Mouse (Mus musculus) neural tube, embryonic 14.5 days (tissue): Measurements from ENCODE around the gene C1qb. TPM values are rescaled to one million over a fixed set of nuclear protein-coding genes. Genes with fewer than 3 reads are reported as not detected.

Experiments
- ATAC-seq: fragments of 200-750 bp; cut with Nextera tagmentation; 2 replicates; pipeline ENCODE4 v1.8.0; 2017; ENCODE audit warnings: low read depth, mild to moderate bottlenecking, moderate TSS enrichment, moderate library complexity
- H3K27ac ChIP-seq: fragments of 300-500 bp; sonication (generic); 2 replicates; pipeline ENCODE4 v1.5.1; 2014; ENCODE audit warnings: low read depth, mild to moderate bottlenecking, control low read depth, low read length, moderate library complexity, mixed read lengths
- H3K27me3 ChIP-seq: fragments of 300-500 bp; sonication (generic); 2 replicates; pipeline ENCODE4 v1.6.1; 2014; ENCODE audit warnings: low read length; ENCODE audit not compliant: control insufficient read depth, insufficient read depth
- H3K36me3 ChIP-seq: fragments of 300-500 bp; sonication (generic); 2 replicates; pipeline ENCODE4 v1.6.1; 2014; ENCODE audit warnings: low read length, mixed read lengths; ENCODE audit not compliant: control insufficient read depth, insufficient read depth
- H3K4me1 ChIP-seq: fragments of 300-500 bp; sonication (generic); 2 replicates; pipeline ENCODE4 v1.6.1; 2014; ENCODE audit warnings: low read length; ENCODE audit not compliant: control insufficient read depth, insufficient read depth
- H3K4me2 ChIP-seq: fragments of 300-500 bp; sonication (generic); 2 replicates; pipeline ENCODE4 v1.6.1; 2014; ENCODE audit warnings: mild to moderate bottlenecking, low read depth, low read length, control low read depth
- H3K4me3 ChIP-seq: fragments of 300-500 bp; sonication (generic); 2 replicates; pipeline ENCODE4 v1.5.1; 2014; ENCODE audit warnings: low read depth, low read length, control low read depth, mixed read lengths
- H3K9ac ChIP-seq: fragments of 300-500 bp; sonication (generic); replicated peaks from 2 replicates; pipeline ENCODE4 v1.6.1; 2014; ENCODE audit warnings: low read depth, mild to moderate bottlenecking, control low read depth, low read length, mixed read lengths
- H3K9me3 ChIP-seq: fragments of 300-500 bp; sonication (generic); 2 replicates; pipeline ENCODE4 v1.6.1; 2016; ENCODE audit warnings: low read length; ENCODE audit not compliant: control insufficient read depth
- WGBS: fragments of 180-500 bp; shearing (Covaris S2); extraction: QIAGEN DNeasy Blood & Tissue Kit; methylation state at CpG from one replicate; pipeline ENCODE4 v1.1.7; 2014; 5-methylcytosine and 5-hydroxymethylcytosine counted together
- polyA plus RNA-seq: library from polyadenylated mRNA; unstranded; fragments of >200 nt; fragmentation: Nextera tagmentation; extraction: Ambion mirVana; gene quantifications from 2 replicates; pipeline ENCODE4 v1.2.1, GENCODE M21; 2014

The C1qb gene
- polyA plus RNA-seq, result 28.2 and 49.7 TPM in 2 replicates

- Histone ChIP-seq H3K9me3 (no peaks in the 10 kb centered on the region), H3K4me3 (no peak within 1 kb of the TSS), H3K4me1 (no peaks in the 10 kb centered on the region), H3K4me2 (no peak within 1 kb of the TSS), H3K36me3 (no peaks in the 10 kb centered on the region), H3K27me3 (no peaks in the 10 kb centered on the region), H3K27ac (no peak within 1 kb of the TSS), H3K9ac (no peak within 1 kb of the TSS)
- 71% methylated on average over 7 of the region's 7 CpGs for WGBS
- ATAC-seq, result no peak
Measured at GRCm38 (mm10) chr4:136886101-136886500, at the start of gene C1qb. Gene C1qb, minus strand, starts transcription at chr4:136886187.

- Histone ChIP-seq H3K4me1 (no peaks in the 10 kb centered on the region), H3K27me3 (no peaks in the 10 kb centered on the region), H3K9me3 (no peaks in the 10 kb centered on the region), H3K36me3 (no peaks in the 10 kb centered on the region), H3K4me3 (no peak overlapping the region), H3K4me2 (no peak overlapping the region), H3K27ac (no peak overlapping the region), H3K9ac (no peak overlapping the region)
- WGBS, result 55% methylated on average over 18 of the region's 18 CpGs
- ATAC-seq, result no peak
Measured at GRCm38 (mm10) chr4:136934746-136935613, 49.0 kb upstream of the C1qb start.

- ATAC-seq, result no peak
- H3K36me3 ChIP-seq, result no peaks in the 10 kb centered on the region
- H3K9ac ChIP-seq, result 0 out of 2 replicates have a peak overlapping the region, but pooled peaks have one; percentile 2
- H3K27ac ChIP-seq, result no peak overlapping the region
- H3K9me3 ChIP-seq, result no peaks in the 10 kb centered on the region
- H3K4me2 ChIP-seq, result no peak overlapping the region
- no peak overlapping the region for H3K4me3 ChIP-seq
- H3K4me1 ChIP-seq, result peaks cover 7% of the 10 kb centered on the region; the same call in 1 of the 2 replicates
- 88% methylated on average over 8 of the region's 8 CpGs for WGBS
- no peaks in the 10 kb centered on the region for H3K27me3 ChIP-seq
Measured at GRCm38 (mm10) chr4:136930474-136930873, 44.5 kb upstream of the C1qb start.

GRCm38 (mm10) chr4:136928928-136929327 lies 42.9 kb upstream of the C1qb start:
- ATAC-seq, result no peak
- Histone ChIP-seq H3K9ac (no peak overlapping the region), H3K4me3 (no peak overlapping the region), H3K9me3 (no peaks in the 10 kb centered on the region), H3K4me2 (no peak overlapping the region), H3K4me1 (peaks cover 7% of the 10 kb centered on the region; the same call in 1 of the 2 replicates), H3K36me3 (no peaks in the 10 kb centered on the region), H3K27ac (no peak overlapping the region), H3K27me3 (no peaks in the 10 kb centered on the region)
- WGBS, result 8% methylated on average over 5 of the region's 5 CpGs

- WGBS, result 8% methylated on average over 15 of the region's 15 CpGs
- Histone ChIP-seq H3K9ac (no peak overlapping the region), H3K27ac (peak overlapping the region; percentile 80)
Measured at GRCm38 (mm10) chr4:136925804-136926203, 39.8 kb upstream of the C1qb start.

GRCm38 (mm10) chr4:136924529-136924928 lies 38.5 kb upstream of the C1qb start:
- Histone ChIP-seq H3K36me3 (no peaks in the 10 kb centered on the region), H3K27ac (no peak overlapping the region), H3K4me3 (no peak overlapping the region), H3K9ac (no peak overlapping the region), H3K4me1 (peaks cover 7% of the 10 kb centered on the region; the same call in 1 of the 2 replicates), H3K9me3 (no peaks in the 10 kb centered on the region), H3K4me2 (no peak overlapping the region), H3K27me3 (no peaks in the 10 kb centered on the region)
- no peak for ATAC-seq
- WGBS, result 6% methylated on average over 6 of the region's 6 CpGs

More at GRCm38 (mm10) chr4:136925804-136926203, 39.8 kb upstream of the C1qb start:
- Histone ChIP-seq H3K36me3 (no peaks in the 10 kb centered on the region), H3K4me2 (no peak overlapping the region), H3K27me3 (no peaks in the 10 kb centered on the region), H3K4me3 (no peak overlapping the region), H3K9me3 (no peaks in the 10 kb centered on the region), H3K4me1 (peaks cover 7% of the 10 kb centered on the region; the same call in 1 of the 2 replicates)
- no peak for ATAC-seq

GRCm38 (mm10) chr4:136919526-136919925 lies 33.5 kb upstream of the C1qb start:
- Histone ChIP-seq H3K4me2 (no peak overlapping the region), H3K36me3 (no peaks in the 10 kb centered on the region), H3K27ac (no peak overlapping the region), H3K4me3 (no peak overlapping the region), H3K9ac (no peak overlapping the region), H3K27me3 (no peaks in the 10 kb centered on the region), H3K4me1 (peaks cover 14% of the 10 kb centered on the region), H3K9me3 (no peaks in the 10 kb centered on the region)
- 85% methylated on average over 3 of the region's 3 CpGs for WGBS
- ATAC-seq, result no peak

GRCm38 (mm10) chr4:136918834-136919233 lies 32.8 kb upstream of the C1qb start:
- Histone ChIP-seq H3K4me1 (peaks cover 14% of the 10 kb centered on the region), H3K27ac (no peak overlapping the region), H3K27me3 (no peaks in the 10 kb centered on the region), H3K36me3 (no peaks in the 10 kb centered on the region), H3K9ac (no peak overlapping the region), H3K9me3 (no peaks in the 10 kb centered on the region), H3K4me3 (no peak overlapping the region), H3K4me2 (no peak overlapping the region)
- 85% methylated on average over 8 of the region's 8 CpGs for WGBS
- ATAC-seq, result no peak

GRCm38 (mm10) chr4:136917165-136917524 lies 31.2 kb upstream of the C1qb start:
- Histone ChIP-seq H3K9ac (no peak overlapping the region), H3K27ac (peak overlapping the region; percentile 17; the same call in 1 of the 2 replicates), H3K9me3 (no peaks in the 10 kb centered on the region), H3K4me3 (no peak overlapping the region), H3K4me2 (no peak overlapping the region), H3K36me3 (no peaks in the 10 kb centered on the region), H3K27me3 (no peaks in the 10 kb centered on the region), H3K4me1 (peaks cover 19% of the 10 kb centered on the region)
- 26% methylated on average over 7 of the region's 7 CpGs for WGBS
- no peak for ATAC-seq
